Mouse (Mus musculus): ENCODE data around the gene Sec23a.

DNA sequence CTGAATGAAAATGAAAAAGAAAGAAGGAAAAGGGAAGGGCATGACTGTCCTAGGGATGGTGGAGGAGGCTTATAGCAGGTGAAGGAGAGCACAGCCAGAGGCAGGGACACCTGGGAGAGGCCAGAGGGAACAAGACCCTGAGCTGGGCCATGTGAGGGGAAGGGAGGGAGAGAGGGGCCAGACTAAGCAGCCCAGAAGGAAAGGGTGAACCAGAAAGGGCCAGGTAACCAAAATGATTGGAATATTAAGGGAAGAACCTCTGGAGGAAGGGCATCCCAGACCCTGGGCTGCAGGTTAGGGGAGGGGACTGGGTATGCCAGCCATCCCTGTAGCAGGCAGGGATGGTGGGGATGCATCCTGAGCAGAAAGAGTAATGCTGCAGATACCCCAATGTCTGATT is 42.2 kb upstream of the Sec23a start:
- no peak for TF ChIP-seq CTCF (IDR thresholded peaks at IDR 0.05; ENCODE audit: low read depth)
- TF ChIP-seq EP300 (IDR thresholded peaks at IDR 0.05; ENCODE audit: low read depth): no peak
